Mouse (Mus musculus): ENCODE measurements around the gene Nkapl.

Gene Nkapl

GRCm38 (mm10) chr13:21435476-21435875 is 32.8 kb downstream of the Nkapl start:
- in situ Hi-C loops (cut with MboI, MseI): no loop called here

- in situ Hi-C loops (cut with MboI, MseI): no loop called here
These were observed 40.7 kb downstream of the Nkapl start for GRCm38 (mm10) chr13:21427631-21428030.

- in situ Hi-C loops (cut with MboI, MseI): no loop called here
These were observed 45.0 kb downstream of the Nkapl start for GRCm38 (mm10) chr13:21423301-21423700.

GRCm38 (mm10) chr13:21418865-21419264 is 49.4 kb downstream of the Nkapl start:
- in situ Hi-C loops (cut with MboI, MseI): no loop called here

GRCm38 (mm10) chr13:21417298-21418010 is 50.9 kb downstream of the Nkapl start:
- in situ Hi-C loops (cut with MboI, MseI): no loop called here
